Mouse (Mus musculus): ENCODE results near the gene Tgfbr2.

The Tgfbr2 gene

DNA sequence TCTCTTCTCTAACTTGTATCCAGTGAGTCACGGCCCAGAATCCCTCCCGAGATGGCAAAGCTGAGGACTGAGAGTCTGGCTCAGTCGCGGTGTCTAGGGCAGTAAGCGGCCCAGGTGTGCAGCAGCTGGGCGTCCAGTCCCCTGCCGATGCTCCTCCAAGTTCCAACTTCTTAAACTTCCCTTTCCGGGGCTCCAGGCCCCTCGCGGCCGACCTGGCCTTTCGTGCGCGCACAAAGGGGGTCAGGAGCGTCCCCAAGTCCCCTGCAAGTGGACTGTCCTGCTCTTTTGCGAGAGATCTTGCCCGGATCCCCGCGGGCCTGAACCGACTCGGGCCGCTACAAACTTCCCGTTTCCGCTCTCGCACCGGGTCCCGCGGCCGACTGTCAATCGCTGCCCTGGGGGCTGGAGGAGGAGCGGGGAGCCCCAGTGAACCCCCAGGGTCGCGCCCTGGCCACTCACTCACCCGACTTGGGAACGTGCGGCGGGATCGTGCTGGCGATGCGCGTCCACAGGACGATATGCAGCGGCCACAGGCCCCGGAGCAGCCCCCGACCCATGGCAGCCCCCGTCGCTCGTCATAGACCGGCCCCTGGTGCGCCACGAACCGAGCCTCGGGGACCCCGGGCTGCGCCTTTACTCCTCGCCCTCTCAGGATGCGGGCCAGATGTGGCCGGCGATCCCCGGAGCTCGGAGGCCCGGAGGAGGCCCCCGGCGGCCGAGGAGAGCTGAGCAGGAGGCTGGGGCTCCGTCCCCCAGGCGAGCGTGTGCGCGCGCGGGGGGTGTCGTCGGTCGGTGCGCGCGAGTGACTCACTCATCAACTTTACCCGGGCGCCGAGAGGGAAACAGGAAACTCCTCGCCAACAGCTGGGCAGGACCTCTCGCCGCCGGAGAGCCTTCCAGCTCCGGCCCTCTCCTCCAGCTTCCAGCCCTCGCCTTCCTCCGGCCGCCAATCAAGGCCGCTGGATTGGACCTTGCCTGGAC, at the start of gene Tgfbr2:
Tgfbr2 (minus strand) TSS at position 880 of the 981 bp plus-strand sequence.
- peak; percentile 58 to 81 for DNase-seq (ENCODE audit: low read depth in 1 of 2, low spot score in 2 of 2)

DNA sequence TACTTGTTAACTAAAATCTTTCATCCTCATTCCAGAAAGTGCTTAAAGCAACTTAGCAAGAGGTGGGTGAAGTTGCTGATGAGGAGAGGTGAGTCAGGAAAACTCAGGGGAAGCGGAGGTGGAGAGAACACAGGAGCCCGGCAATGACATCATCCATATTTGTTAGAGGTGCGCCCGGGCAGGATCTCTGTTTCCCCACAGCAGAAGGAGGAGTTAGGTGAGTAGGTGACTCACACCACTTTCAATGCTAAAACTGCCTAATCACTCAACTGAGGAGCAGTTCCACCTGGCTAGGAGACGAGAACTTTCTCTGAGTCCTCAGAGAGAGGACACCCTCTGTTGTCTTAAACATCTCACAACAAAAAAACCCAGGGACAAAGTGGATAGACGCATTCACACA, 48.2 kb upstream of the Tgfbr2 start:
- no peak for DNase-seq (ENCODE audit: low read depth in 1 of 2, low spot score in 2 of 2)

DNA sequence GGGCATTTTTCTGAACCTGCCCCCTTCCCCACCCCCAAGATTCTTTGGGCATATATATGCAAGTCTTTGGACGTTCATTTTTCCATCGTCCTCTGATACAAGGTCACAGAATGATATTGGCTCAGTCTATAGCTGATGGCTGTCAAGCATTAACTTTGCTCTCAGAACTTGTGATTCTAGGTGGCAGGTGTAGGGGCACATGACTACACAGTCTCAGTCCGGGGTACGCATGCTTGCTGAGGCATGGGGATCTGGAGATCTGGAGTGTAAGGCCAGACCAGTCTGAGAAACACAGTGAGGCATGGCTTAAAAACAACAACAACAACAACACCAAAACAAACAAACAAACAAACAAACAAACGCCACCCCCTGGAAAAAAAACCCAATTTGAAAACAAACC, 47.5 kb upstream of the Tgfbr2 start:
- no peak for DNase-seq (ENCODE audit: low read depth in 1 of 2, low spot score in 2 of 2)

DNA sequence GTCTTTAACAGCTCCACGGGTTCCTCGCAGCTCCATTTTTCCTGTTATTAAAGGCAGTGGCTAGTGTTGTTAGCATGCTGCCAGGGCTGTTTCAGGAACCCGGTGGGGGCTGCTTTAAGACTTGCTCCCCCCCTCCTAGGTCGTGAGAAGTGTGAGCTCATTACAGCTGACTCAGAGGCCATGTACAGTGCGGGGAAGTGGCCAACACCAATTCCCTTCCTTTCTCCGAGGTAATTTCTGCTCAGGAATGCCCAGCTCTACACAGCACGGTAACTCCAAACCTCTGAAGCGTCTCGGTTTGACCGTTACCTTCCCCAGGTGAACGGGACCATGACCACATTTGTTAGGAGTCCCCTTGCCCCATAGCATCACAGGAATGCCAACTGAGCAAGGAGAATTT, 46.8 kb upstream of the Tgfbr2 start:
- DNase-seq (ENCODE audit: low read depth in 1 of 2, low spot score in 2 of 2): no peak

DNA sequence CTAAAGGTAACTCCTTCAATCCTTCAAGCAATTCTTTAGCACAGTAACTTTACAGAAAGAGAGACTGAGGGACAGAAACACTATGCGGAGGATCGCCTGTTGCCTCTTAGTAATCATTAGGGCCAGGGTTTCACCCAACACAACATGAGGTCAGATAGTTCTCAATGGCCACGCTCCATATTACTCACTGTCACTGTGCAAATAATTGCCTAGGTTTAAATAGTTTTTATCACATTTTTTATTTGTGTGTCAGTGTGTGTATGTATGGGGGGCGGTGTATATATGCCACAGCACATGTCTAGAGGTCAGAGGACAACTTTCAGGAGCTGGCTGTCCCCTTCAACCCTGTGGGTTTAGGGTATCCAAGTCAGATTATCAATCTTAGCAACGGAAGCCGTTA, 46.4 kb upstream of the Tgfbr2 start:
- no peak for DNase-seq (ENCODE audit: low read depth in 1 of 2, low spot score in 2 of 2)

DNA sequence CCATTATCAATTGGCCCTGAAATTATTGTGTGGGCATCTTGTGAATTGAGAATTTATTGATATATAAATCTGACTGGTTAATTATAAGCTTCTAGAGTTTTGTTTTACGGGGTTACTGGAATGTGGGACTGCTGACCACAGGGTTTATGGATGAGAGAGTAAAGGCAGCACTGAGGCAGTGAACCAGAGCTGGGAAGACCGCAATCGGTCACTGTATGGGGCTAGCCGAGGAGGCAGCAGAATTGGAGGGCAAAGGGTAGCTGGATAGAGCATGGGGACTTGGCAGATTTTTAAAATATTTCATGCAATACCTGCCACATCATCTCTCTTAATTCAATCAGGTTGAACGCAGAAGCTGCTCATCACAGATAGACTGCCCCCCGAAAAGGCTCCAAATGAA, 45.5 kb upstream of the Tgfbr2 start:
- no peak for DNase-seq (ENCODE audit: low read depth in 1 of 2, low spot score in 2 of 2)

DNA sequence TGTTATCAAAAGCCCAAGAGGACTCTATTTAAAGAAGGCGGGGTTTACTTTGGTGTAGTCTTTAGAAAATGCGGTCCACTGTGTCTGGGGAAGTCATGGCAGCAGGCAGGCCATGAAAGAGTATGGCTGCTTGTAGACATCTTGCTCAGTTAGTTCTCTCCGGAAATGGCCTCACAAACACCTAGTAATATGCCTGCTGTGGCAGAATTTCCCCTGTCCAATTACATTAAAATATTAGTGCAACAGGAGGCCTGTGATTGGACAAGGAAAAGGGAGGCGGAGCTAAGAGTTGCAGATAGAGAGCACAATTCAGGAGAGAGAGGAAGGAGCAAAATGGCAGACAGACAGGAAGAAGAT, 45.0 kb upstream of the Tgfbr2 start:
- DNase-seq (ENCODE audit: low read depth in 1 of 2, low spot score in 2 of 2): no peak

DNA sequence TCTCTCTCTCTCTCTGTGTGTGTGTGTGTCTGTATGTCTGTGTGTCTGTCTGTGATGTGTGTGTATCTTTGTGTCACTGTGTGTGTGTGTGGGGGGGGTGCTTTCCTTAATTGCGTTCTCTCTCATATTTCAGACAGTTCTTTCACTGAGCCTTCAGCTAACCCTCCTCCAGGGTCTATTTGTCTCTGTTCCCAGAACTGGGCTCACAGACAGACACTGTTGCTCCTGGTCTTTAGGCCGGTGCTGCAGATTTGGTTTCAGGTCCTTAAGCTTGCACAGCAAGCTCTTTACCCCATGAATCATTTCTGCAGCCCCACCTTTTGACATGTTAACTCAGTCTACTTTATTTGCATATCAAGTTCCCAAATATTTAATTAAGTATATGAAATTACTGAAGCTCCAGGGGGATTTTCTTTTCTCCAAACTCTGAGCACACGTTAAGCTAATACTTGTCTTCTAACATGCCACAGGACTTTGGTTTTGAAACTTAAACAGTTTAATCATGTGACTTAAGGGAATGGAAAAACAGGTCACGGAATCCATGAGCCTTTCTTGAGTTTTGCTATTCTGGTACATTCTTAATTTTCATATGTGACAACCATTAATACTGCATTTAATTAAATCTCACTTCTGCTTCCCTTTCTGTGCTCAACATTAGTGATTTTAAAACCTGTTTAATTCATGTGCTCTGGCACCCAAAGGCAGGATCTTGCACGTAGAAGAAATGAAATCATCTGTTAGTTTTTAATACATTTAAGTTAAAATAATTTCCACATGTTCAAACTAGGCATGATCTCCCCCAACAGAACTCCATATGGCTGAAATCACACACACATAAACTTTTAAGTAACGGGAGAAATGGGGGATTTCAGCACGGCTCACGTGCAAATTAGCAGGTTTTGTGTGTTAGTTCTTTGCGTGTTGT, 44.3 kb upstream of the Tgfbr2 start:
- no peak for DNase-seq (ENCODE audit: low read depth in 1 of 2, low spot score in 2 of 2)

DNA sequence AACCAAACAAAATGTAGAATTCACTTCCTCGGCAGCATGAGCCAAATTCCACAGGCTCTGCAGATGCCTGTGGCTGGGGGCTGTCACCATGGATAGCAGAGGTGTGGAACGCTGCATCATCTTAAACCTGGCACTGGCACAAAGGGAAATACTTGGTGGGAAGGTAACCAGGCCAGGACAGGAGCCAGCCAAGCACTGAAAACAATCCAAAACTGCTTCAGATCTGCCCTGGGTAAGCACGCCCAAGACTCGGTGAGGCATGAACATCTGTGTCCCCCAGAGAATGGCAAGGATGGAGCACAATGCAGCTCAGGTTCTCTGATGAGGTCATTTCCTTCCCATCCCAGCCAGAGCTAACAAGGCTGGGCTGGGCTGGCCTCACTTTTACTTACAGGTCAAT, 43.6 kb upstream of the Tgfbr2 start:
- DNase-seq (ENCODE audit: low read depth in 1 of 2, low spot score in 2 of 2): no peak

DNA sequence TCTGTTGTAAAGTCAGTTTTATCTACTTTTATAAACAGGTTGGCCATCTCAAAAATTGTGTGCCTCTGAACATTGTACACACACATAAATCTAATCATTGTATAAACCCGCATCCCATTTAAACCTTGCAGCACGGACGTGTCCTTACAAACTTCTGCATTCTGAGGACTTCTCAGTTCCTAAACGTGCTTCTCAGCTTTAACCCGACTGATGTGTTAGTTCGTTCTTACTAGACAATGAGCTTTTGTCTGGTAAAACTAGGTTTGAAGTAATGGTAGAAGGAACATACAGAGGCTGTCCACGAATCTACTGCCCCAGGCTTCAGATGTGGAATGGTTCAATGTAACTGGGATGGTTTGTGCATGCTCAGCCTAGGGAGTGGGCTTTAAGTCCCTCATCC, 41.9 kb upstream of the Tgfbr2 start:
- DNase-seq (ENCODE audit: low read depth in 1 of 2, low spot score in 2 of 2): no peak

DNA sequence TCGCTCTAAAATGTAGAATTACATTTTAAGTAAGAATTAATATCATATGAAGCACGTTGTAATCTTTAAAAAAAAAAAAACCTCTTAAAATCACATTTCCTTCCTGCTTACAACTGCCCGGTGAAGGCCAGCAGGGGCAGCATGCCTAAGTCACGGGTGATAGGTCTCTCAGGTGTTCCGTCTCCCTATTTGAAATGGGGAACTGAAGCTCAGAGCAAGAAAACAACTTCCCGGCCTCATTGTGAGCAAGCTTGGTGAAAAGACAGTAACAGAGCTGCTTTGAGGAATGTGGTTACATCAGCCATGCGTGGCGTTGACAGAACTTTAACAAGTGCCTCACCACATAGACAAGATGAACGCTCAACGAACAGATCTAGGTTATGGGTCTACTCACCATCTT, 41.5 kb upstream of the Tgfbr2 start:
- no peak for DNase-seq (ENCODE audit: low read depth in 1 of 2, low spot score in 2 of 2)

DNA sequence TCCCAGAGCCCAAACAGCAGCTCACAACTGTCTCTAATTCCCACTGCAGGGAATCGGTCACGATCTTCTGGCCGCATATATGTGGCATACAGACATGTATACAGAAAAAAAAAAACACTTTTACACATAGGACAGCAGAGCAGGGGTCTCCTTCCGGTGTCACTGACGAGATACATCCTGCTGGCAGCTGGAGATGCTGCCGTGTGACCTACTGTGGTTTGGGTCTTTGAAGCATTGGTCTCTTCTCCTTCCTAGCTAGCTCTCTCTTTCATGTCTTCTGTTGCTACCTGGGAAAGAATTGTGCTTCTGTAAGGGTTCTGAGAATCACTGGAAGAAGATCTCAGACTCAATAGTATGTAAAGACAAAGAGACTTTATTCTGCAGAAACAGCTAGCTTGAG, 39.1 kb upstream of the Tgfbr2 start:
- no peak for DNase-seq (ENCODE audit: low read depth in 1 of 2, low spot score in 2 of 2)

DNA sequence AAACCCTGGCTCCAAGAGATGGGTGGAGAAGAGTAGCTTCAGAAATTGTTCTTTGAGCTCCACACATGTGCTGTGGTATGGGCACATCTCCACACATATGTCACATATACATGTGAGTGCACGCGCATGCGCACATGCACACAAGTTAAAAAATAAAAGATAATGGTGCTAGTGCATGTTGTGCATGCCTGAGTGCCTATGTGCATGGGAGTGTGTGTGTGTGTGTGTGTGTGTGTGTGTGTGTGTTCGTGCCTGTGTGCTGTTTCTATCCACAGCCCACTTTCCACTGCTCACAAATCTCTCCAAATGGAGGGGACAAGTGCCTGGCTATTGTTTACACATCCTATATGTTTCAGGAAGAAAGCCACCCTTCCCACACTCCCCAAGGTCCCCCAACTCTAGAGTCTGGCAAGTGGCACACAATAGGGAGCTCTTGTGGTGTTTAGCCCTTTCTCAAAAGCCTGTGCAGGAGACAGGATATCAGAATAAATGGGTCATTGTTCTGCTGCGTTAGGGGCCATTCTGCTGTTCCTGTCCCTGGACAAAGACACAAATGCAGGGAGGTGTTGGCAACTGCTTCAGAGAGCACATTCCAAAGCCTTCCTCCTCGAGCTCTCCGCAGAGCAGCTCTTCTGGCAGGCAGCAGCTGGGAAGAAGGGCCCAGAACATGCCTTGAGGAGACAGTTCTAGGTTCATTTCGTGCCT, 37.9 kb upstream of the Tgfbr2 start:
- DNase-seq (ENCODE audit: low read depth in 1 of 2, low spot score in 2 of 2): no peak

DNA sequence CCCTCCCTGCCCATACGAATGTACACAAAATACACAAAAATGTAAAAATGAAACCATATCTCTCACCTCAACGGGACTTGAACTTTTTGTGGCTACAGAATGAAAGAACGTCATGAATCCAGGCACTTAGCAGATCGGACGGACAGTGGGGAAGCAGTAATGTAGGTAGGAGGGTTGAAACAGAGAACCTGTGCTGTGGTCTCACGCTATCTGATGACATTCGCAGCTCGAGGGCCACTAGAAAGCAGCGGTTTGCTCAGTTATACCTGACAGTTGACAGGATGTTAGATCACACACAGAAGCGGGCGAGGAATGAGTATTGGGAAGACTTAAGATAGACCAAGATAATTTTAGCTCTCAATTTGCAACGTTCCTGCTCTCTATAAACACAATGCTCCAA, 36.9 kb upstream of the Tgfbr2 start:
- no peak for DNase-seq (ENCODE audit: low read depth in 1 of 2, low spot score in 2 of 2)

DNA sequence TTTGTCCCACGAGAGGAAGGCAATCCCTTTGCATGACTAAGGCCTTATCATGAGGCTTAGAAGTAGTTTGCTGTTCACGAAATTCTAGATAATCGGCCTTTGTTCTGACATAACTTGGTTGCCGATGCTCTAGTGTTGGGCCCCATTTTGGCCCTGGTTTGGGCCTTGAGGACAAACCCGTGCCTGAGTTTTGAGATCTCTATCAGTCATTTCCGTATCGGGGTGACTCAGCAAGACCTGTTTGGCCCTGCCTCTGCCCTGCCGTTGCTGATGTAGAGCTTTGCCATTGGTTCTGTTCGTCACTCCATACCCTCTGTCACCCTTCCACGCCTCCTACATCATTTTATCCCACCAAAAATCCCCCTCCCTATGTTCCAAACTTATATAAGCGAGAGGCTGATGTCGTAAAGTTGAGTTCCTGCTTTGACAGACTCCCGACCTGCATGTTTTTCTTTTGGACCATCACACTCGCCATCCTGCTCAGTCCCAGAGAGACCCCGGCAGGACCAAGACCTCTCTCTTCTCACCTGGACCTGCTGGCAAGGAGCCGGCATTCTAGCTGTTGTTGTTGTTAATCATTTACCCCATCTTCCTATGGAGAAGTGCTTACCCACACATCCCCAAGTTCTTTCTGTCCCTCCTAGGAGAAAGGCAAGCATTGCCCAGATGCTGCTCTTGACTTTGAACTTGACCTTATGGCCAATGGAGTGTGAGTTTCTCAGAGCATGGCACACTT, 33.2 kb upstream of the Tgfbr2 start:
- no peak for DNase-seq (ENCODE audit: low read depth in 1 of 2, low spot score in 2 of 2)

DNA sequence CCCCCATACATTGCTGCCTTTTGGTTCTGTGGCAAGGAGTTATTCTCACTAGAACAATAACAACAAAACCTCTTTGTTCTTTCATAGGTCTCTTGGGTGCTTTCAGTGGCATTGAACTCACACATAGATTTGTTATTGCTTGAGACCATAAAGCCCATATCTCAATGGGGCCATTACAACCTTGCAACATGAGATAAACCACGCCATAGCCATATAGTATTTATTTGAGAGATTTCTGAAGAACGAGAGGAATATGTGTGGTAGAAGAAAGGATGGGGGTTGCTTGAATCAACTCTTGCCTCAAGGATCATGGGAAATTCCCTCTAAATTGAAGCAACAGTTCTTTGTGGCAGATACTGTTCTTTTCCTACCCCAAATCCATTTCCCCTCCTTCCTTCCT, 31.7 kb upstream of the Tgfbr2 start:
- no peak for DNase-seq (ENCODE audit: low read depth in 1 of 2, low spot score in 2 of 2)

DNA sequence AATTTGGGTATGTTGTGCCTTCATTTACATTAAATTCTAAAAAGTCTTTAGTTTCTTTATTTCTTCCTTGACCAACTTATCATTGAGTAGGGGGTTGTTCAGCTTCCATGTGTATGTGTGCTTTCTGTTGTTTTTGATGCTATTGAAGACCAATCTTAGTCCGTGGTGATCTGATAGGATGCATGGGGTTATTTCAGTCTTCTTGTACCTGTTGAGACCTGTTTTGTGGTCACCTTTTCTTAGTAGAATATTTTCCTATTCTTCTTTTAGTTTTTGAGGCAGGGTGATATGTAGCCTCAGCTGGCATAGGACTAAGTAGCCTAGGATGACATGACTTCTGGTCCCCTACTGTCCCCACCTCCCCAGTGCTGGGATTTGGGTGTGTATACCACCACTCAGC, 28.5 kb upstream of the Tgfbr2 start:
- no peak for DNase-seq (ENCODE audit: low read depth in 1 of 2, low spot score in 2 of 2)

DNA sequence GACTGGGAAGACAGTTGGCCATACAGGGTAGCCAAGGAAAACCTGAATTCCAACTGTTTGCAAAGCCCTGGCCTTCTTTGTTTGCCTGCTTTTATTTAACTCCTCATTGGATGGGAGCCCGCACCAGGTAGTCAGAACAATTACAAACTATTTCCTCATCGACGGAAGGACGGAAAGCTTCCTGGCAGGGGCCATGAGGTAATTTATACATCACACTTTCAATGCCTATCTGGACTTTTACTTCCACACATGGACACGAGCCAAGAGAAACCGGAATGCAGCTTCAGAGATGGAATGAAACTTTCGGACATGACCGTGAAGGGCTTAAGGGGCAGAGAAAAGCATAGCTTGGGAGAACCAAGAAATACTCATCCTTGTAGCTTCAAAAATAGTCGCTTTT, 24.0 kb upstream of the Tgfbr2 start:
- DNase-seq (ENCODE audit: low read depth in 1 of 2, low spot score in 2 of 2): no peak

DNA sequence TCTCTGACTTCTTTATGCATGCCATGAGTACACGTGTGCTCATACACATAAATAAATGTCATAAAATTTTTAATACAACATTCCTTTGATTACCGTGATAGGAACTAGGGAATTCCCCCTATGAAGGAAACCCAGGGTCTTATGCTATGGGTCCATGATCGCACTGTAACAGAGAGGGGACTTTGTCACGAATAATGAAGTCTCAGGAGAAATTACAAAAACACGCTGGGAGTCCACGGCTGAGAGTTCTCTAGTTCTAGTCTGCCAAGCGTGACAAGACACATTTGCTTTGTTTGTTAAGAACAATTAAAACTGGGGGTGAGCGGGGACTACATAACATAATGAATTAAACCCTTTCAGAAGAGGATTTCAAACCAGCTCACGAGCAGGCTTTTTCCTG, 23.3 kb upstream of the Tgfbr2 start:
- DNase-seq (ENCODE audit: low read depth in 1 of 2, low spot score in 2 of 2): no peak

DNA sequence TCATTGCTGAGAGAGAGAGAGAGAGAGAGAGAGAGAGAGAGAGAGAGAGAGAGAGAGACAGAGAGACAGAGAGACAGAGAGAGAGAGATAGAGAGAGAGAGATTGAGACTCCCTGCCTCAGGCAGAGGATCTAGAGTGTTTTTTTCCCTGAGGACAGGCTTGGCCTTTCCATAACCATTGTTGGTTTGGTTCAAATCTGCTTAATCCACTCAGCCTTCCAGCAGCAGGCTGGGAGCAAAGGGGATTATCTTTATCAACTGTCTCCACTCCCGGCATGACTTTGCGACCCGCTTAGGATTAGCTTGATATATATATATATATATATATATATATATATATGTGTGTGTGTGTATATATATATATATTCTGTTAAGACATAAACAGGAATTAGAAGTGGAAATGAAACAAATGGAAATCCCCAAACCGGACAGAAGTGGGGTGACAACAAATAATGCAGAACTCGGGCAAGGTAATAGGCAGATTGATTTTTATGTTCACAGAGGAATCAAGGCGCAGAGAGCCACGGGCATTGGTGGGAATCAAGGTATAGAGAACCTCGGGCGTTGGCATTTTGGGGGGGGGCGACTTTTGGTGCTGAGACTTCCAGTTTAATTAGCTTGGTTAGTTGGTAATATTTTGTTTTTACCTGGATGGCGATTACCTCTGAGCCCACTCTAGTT, 22.5 kb upstream of the Tgfbr2 start:
- DNase-seq (ENCODE audit: low read depth in 1 of 2, low spot score in 2 of 2): no peak

Data from monocyte, adult 2 months (primary cell).